Mouse (Mus musculus): Measurements from ENCODE around the gene Fkbpl.

- no peak for TF ChIP-seq CTCF (conservative IDR thresholded peaks at IDR 0.05 in 1 of 2, IDR thresholded peaks at IDR 0.05 in 1 of 2; ENCODE audit: low read depth in 2 of 2, low read length in 2 of 2)
- no peak for TF ChIP-seq CHD1 (IDR thresholded peaks at IDR 0.05; ENCODE audit: low read depth, low read length)
- TF ChIP-seq SMC3 (IDR thresholded peaks at IDR 0.05; ENCODE audit: low read depth, low read length): no peak
- no peak for TF ChIP-seq ELF1 (IDR thresholded peaks at IDR 0.05; ENCODE audit: low read depth, low read length)
- no peak for TF ChIP-seq MAZ (IDR thresholded peaks at IDR 0.05; ENCODE audit: low read depth, low read length)
- TF ChIP-seq POLR2A (IDR thresholded peaks at IDR 0.05; ENCODE audit: low read depth, low read length): no peak
- TF ChIP-seq ZMIZ1 (IDR thresholded peaks at IDR 0.05; ENCODE audit: low read depth, low read length): no peak
- no peak for TF ChIP-seq USF1 (IDR thresholded peaks at IDR 0.05; ENCODE audit: low read depth, low read length)
- TF ChIP-seq RCOR1 (conservative IDR thresholded peaks at IDR 0.05; ENCODE audit: low read depth, low read length): no peak
- no peak for TF ChIP-seq NRF1 (IDR thresholded peaks at IDR 0.05; ENCODE audit: low read depth, low read length)
Observed at GRCm38 (mm10) chr17:34645256-34645829, 779 bp downstream of the Fkbpl start.

Measured in CH12.LX (cell line).